Mouse (Mus musculus) B cell, adult 62 days (primary cell): ENCODE measurements around the gene Haghl. TPM values are rescaled to one million over a fixed set of nuclear protein-coding genes. Genes with fewer than 3 reads are reported as not detected.

ENCODE experiments used
- total RNA-seq: library from RNA; stranded (reverse); gene quantifications from 4 replicates; pipeline ENCODE4 v1.2.4, GENCODE M21; 2023

Gene Haghl
- total RNA-seq: 19.7 to 25.0 TPM (median 23.7 TPM) in 4 replicates

DNA sequence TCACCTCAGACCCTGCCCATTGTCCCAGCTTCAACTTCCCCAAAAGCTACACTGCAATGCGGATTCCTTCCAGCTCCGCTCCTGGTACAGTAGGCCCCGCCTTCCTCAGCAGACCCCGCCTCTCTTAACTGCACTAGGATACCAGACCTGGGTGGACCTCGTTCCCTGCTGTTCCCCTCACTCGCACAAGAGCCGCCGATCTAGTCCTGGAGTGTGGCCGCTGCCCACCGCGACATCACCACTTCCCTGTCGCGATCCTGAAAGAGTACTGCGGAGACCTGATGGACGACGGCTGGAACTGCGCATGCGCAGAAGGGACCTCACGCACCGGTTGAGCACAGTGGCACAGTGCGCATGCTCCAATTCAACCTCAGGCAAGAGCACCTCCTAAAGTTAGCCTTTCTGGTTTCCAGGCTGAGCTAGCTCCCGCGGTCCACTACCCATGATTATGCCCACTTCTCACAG is at the start of gene Haghl:
TSS of gene Haghl (minus strand) at position 393 of the 465 bp plus-strand sequence.

DNA sequence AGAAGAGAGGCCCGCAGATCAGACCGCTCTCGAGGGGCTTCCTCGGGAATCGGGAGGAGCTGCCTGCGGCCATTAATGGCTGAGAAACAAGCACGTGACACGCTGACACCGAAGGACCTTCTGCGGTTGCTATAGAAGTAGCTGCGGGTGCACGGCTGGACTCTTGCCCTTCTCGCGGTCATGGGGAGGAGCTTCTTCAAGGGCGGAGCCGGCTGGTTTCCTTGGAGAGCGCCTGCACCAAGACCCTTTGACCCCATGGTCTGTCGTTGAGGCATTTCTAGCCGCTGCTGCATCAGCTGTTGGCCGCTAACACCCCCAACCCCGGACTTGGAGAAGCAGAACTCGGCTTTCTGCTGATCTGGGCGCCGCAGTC is 47.8 kb upstream of the Haghl start, which contains the start of gene Stub1:
TSS of gene Stub1 (minus strand) at position 114 of the 373 bp plus-strand sequence.

DNA sequence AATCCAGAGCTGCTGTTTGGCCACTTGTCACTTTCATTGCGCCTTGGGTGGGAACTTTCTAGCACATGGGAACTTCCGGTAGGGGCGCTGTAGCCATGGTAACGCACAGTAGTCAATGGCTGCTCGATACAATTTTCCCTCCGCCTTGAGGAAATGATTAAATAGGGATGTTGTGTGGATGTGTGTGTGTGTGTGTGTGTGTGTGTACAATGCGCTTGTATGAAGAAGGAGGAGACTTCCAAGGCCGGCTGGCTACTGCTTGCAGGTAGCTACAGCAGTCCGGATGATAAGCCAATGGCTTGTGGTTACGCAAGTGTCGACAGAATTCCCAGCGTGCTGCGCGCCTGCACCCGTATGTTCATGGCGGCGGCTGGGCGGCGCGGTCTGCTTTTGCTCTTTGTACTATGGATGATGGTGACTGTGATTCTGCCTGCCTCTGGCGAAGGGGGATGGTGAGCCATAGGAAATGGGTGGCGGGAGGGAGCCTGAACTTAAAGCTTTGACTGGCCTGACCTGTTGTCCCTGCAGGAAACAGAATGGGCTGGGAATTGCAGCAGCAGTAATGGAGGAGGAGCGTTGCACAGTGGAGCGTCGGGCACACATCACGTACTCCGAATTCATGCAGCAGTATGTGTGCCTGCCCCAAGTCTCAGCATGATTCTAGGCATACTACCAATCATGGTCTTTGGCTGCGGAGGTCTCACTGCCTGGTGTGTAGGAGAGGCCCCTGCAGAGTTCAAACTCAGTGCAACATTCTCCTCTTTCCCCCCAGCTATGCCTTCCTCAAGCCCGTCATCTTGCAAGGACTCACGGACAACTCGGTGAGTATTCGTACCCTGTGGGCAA is 43.5 kb upstream of the Haghl start, which contains the start of gene Jmjd8:
TSS of gene Jmjd8 (plus strand) at position 156 of the 846 bp plus-strand sequence.

DNA sequence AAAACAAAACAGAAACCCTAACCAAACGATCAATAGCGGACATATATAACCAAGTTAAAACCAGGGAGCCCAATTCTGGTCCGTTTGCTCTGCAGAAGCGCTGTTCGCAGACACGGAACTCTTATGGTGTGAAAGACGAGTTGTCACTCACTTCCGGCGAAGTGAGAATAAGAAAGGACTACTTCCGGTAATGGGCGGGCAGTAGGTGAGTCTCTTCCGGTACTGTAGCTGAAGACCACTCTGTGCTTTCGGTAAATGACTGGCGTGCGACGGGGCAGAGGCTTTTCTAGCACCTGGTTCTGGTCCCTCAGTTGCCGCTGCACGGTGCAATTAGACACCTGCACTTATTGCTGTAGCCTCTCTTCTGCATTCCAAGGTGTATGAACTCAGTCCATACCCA is 38.0 kb upstream of the Haghl start, which contains the start of gene Wdr24:
TSS of gene Wdr24 (plus strand) at position 176 of the 400 bp plus-strand sequence.

DNA sequence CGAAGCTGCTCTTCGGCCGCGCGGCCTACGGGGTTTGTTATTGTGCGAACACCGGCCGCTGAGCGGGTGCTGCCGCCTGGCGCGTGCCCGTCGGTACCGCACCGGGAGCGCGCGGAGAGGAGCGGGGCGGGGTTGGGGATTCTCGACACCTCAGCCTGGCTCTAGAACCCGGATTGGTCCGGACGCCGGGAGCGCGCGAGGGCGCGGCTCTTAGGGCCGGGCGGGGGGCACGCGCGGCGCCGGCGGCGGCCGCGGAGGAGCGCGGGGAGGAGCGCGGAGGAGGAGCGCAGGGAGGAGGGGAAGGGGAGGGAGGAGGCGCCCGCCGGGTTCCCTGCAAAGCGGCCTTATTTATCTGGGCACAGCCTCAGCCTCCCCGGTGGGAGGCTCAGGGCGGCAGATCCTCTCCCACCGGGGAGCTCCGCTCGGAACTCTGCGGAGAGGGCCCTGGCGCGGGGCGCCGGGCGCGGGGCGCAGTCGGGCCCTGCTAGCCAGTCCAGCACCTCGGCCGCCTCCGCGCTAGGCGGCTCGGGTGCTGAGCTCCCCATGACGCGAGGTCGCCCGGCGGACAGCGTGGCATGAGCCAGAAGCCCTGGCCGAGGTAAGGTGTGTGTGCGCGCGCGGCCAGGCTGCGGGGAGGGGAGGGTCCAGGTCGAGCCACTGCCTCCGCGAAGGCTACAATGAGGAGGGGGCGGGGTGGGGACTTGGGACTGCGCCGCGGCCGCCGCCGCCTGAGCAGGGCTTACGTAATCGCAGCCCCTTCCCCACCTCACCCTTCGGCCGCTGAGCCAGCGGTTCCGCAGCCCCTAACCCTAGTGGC is 23.5 kb upstream of the Haghl start, which contains the start of gene Fbxl16:
TSS of gene Fbxl16 (plus strand) at position 297 of the 817 bp plus-strand sequence.

DNA sequence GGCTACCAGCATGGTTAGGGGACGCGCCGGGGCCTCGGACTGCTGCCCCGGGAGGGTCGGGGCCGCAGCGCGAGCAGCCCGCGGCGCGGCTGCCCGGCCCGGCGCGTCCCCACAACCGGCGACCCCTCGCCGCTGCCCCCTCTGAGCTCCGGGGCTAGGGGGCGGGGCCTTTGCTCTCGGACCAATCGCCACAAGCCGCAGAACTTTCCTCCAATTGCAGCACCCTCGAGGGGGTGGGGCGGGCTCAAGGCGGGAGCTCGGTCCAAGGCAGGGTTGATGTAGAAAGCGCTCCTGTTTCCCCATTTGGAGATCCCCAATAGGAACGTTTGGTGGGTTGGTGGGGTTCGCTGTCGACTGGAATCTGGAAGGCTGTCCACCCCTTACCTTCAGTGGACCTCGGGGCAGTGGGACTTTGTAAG is 11.5 kb upstream of the Haghl start, which contains the start of gene Metrn:
TSS of gene Metrn (minus strand) at position 186 of the 419 bp plus-strand sequence.

DNA sequence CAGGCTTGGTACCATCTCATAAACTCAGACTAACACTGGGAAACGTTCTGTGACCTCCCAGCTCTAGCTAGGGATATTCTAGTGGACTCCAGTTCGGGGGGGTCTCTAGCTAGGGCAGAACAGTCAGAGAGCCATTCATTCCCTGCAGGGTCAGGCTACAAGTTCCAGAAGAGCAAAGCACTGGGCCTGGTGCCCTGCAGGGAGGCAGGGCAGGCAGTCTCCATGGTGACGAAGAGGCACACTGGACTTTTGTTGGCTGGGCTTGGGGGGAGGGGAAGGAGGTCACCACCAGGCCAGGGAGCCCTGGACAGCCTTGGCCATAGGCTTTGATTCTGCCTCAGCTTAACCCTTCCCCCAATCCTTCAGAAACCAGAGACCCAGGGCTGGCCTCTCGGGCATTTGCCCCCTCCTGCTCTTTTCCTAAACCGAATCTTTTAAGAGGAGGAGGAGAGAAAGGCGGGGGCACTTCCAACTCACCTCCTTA is 10.2 kb upstream of the Haghl start, which contains the start of gene AC134908.4:
TSS of gene AC134908.4 (minus strand) at position 51 of the 484 bp plus-strand sequence.

DNA sequence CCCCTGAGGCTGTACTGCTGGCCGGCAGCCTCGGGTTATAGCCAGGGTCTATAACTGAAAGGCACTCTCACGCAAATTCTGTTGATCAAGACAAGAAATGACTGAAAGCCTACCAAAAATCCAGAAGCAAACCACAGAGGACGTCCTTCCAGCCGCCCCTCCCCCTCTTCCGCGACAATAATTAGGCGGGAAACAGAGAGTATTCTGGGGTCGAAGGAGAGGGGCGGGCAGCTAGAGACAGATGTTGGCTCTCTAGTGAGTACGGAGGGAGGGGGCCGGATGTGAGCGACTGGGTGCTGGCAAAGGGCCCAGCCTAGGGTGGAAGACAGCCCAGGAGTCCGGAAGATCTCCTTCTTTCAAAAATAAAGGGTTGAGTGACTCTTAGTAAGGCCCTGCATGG is 7.1 kb upstream of the Haghl start, which contains the start of gene Fam173a:
TSS of gene Fam173a (minus strand) at position 287 of the 400 bp plus-strand sequence.

DNA sequence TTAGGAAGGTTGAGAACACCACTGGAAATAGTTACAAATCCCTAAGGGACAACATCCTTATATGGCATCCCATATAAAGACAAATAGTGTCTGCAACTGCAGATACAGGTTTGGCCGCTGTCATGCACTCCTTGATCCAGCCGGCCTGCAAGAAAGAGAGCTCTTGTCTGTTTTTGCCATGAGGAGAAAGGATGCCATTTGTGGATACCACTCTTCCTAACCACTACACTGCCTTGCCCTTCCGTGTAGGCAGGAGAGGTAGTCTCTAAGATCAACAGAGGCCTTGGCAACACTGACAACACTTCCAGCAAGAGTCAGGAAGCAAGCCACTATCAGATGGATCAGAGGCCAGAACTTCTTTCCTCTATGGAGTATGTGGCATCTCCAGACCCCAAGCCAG is 807 bp upstream of the Haghl start, which contains the start of gene Ccdc78:
TSS of gene Ccdc78 (plus strand) at position 301 of the 400 bp plus-strand sequence.

DNA sequence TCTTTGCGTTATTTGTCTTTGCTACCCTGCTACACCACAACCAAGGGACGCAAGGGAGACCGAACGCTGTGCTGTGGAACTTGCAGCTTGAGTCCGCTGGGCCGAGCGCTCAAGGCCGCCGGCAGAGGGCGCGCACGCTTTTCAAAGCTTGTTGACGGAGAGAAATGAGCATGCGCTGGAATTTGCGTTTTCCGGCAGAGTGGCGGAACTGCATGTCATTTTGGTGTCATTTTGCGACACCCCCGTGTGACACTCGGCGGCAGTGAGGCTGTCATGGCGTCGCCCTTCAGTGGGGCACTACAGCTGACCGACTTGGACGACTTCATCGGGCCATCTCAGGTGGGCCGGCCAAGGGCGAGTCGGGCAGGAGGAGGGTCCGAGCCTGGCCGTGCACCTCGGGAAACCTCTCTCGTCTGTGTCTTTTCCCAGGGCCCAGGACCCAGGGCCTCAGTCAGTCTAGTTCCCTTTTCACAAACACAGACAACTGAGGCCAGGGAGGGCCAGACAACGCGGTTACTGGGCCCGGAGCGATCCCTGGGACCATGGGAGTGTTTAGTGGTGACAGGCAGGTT is 11.8 kb downstream of the Haghl start, which contains the start of gene Narfl:
TSS of gene Narfl (plus strand) at position 228 of the 572 bp plus-strand sequence.

DNA sequence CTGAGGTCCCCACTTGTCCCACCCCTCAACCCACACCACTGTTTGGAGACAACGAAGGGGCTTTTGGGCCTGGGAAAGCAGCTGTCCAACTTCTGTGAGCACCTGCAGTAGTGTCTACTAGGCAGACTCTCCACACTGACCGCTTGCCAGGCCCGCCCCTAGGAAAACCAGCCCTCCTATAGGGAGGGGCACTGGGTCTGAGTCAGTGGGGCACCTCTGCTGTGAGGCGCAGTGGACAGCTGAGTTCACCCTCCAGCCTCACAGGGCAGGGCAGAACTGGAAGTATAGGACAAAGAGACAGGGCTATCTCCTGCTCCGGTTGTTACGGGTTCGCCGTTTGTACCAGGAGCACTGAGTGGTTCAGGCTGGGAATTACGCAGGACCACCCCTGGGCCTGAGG is 31.2 kb downstream of the Haghl start, which contains the start of gene Msln:
TSS of gene Msln (minus strand) at position 138 of the 400 bp plus-strand sequence.

DNA sequence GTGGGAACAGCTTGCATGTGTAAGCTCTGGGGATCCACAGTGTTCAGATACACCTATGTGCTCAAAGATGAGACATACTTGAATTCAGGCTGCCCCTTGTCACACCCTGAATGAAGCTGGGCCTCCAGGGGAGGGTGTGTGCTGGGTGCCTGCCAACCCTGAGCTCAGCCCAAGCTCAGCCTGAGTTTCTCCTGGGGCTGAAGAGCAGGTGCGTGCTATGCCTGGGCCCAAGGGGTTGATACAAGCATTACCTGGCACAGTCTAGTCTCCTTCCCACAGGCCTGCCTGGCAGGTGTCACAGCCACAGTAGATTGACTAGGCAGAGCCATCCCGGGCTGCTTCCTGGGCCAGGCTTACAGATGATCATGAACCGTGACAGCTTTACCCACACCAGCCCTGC is 49.7 kb downstream of the Haghl start, which contains the start of gene Mslnl:
TSS of gene Mslnl (plus strand) at position 298 of the 400 bp plus-strand sequence.

Other genes starting within 250 kb of the Haghl start
- 0.26 to 0.41 TPM in 2 of 4 replicates, not detected in the others for gene Sox8, start 215.0 kb downstream of the Haghl start, total RNA-seq
- gene Lmf1, start 206.6 kb downstream of the Haghl start, total RNA-seq: 26.8 to 32.9 TPM (median 31.5 TPM) in 4 replicates
- gene Gng13, start 68.5 kb downstream of the Haghl start, total RNA-seq: not detected in 4 replicates
- 7.5 to 10.0 TPM (median 8.2 TPM) in 4 replicates for gene Chtf18, start 58.3 kb downstream of the Haghl start, total RNA-seq
- gene Rpusd1, start 58.0 kb downstream of the Haghl start, total RNA-seq: 5.7 to 7.8 TPM (median 6.6 TPM) in 4 replicates
- gene Mslnl, start 49.6 kb downstream of the Haghl start, total RNA-seq: 0.21 to 0.22 TPM in 2 of 4 replicates, not detected in the others
- gene Msln, start 31.3 kb downstream of the Haghl start, total RNA-seq: 0.83 TPM in 1 of 4 replicates, not detected in the others
- 33.4 to 44.4 TPM (median 34.9 TPM) in 4 replicates for gene Narfl, start 11.9 kb downstream of the Haghl start, total RNA-seq
- gene Ccdc78, start 907 bp upstream of the Haghl start, total RNA-seq: not detected in 4 replicates
- gene Fam173a, start 7.2 kb upstream of the Haghl start, total RNA-seq: 41.7 to 46.0 TPM (median 43.2 TPM) in 4 replicates
- gene AC134908.4, start 10.0 kb upstream of the Haghl start, total RNA-seq: 2.5 TPM in 1 of 4 replicates, not detected in the others
- gene Metrn, start 11.5 kb upstream of the Haghl start, total RNA-seq: 10.5 to 16.8 TPM (median 13.6 TPM) in 4 replicates
- gene Fbxl16, start 23.4 kb upstream of the Haghl start, total RNA-seq: not detected in 4 replicates
- gene Wdr24, start 38.0 kb upstream of the Haghl start, total RNA-seq: 18.0 to 20.7 TPM (median 18.5 TPM) in 4 replicates
- 23.7 to 30.8 TPM (median 26.6 TPM) in 4 replicates for gene Jmjd8, start 43.2 kb upstream of the Haghl start, total RNA-seq
- 54.6 to 61.8 TPM (median 59.7 TPM) in 4 replicates for gene Stub1, start 47.7 kb upstream of the Haghl start, total RNA-seq
- gene Rhbdl1, start 51.6 kb upstream of the Haghl start, total RNA-seq: 2.7 to 3.4 TPM (median 2.9 TPM) in 4 replicates
- gene Gm20683, start 56.1 kb upstream of the Haghl start, total RNA-seq: 1.3 to 4.6 TPM (median 2.3 TPM) in 4 replicates
- gene Rhot2, start 59.2 kb upstream of the Haghl start, total RNA-seq: 60.3 to 71.6 TPM (median 67.0 TPM) in 4 replicates
- 31.7 to 38.7 TPM (median 35.9 TPM) in 4 replicates for gene Wdr90, start 75.8 kb upstream of the Haghl start, total RNA-seq
- gene Mcrip2, start 83.1 kb upstream of the Haghl start, total RNA-seq: 1.4 to 5.1 TPM (median 2.8 TPM) in 4 replicates
- 19.5 to 27.4 TPM (median 23.1 TPM) in 4 replicates for gene Mettl26, start 89.4 kb upstream of the Haghl start, total RNA-seq
- gene Wfikkn1, start 95.2 kb upstream of the Haghl start, total RNA-seq: 5.2 to 8.4 TPM (median 7.1 TPM) in 4 replicates
- gene Rab40c, start 134.1 kb upstream of the Haghl start, total RNA-seq: 22.5 to 27.0 TPM (median 25.2 TPM) in 4 replicates
- 64.5 to 69.3 TPM (median 67.8 TPM) in 4 replicates for gene Pigq, start 159.3 kb upstream of the Haghl start, total RNA-seq
- gene Nhlrc4, start 159.3 kb upstream of the Haghl start, total RNA-seq: not detected in 4 replicates
- not detected in 4 replicates for gene A930017K11Rik, start 166.9 kb upstream of the Haghl start, total RNA-seq
- 37.2 to 41.1 TPM (median 38.7 TPM) in 4 replicates for gene Capn15, start 200.1 kb upstream of the Haghl start, total RNA-seq